Comparison of ENCODE assay signal across 27 mouse cellular contexts in genomic region chr9:122455301-122455700, GRCm38 (mm10).
DNase-seq lines count a peak whose midpoint lies in the region; ATAC-seq and TF ChIP-seq lines count a peak whose summit lies in the region.
"Had no signal": no experiment of that assay in that cellular context is flagged by ENCODE, and none has a peak within 500 bp of the region (broad histone marks: within the 10 kb centered on the region; RNA-seq: fewer than 3 reads in every experiment).

No protein-coding gene starts in this region.

- no peak overlapping the region for H3K9ac ChIP-seq in hindbrain, postnatal 0 days (replicated peaks; ENCODE audit: low read length)
- H3K9ac ChIP-seq in hindbrain, embryonic 14.5 days: no peak overlapping the region
- H3K9ac ChIP-seq: heart, embryonic 12.5 days; limb, embryonic 13.5 days; liver, embryonic 13.5 days; neural tube, embryonic 15.5 days; stomach, embryonic 15.5 days had no signal

- no peak overlapping the region for H3K4me3 ChIP-seq in hindbrain, postnatal 0 days (ENCODE audit: low read length)
- H3K4me3 ChIP-seq in hindbrain, embryonic 14.5 days (replicated peaks; ENCODE audit: low read length): no peak overlapping the region
- H3K4me3 ChIP-seq: forebrain, embryonic 10.5 days; heart, embryonic 12.5 days; hindbrain, embryonic 10.5 days; limb, embryonic 13.5 days; liver, embryonic 13.5 days; neural tube, embryonic 15.5 days; stomach, embryonic 15.5 days had no signal

- no peaks in the 10 kb centered on the region for H3K9me3 ChIP-seq in hindbrain, postnatal 0 days (ENCODE audit: low read length)
- H3K9me3 ChIP-seq in hindbrain, embryonic 14.5 days (ENCODE audit: control insufficient read depth, low read length): no peaks in the 10 kb centered on the region
- H3K9me3 ChIP-seq: forebrain, embryonic 10.5 days; heart, embryonic 12.5 days; hindbrain, embryonic 10.5 days; limb, embryonic 13.5 days; liver, embryonic 13.5 days; neural tube, embryonic 15.5 days; stomach, embryonic 15.5 days had no signal

- H3K36me3 ChIP-seq in hindbrain, postnatal 0 days (ENCODE audit: insufficient read depth, low read length): no peaks in the 10 kb centered on the region
- no peaks in the 10 kb centered on the region for H3K36me3 ChIP-seq in hindbrain, embryonic 14.5 days (replicated peaks; ENCODE audit: control insufficient read depth, insufficient read depth)
- H3K36me3 ChIP-seq: forebrain, embryonic 10.5 days; heart, embryonic 12.5 days; hindbrain, embryonic 10.5 days; limb, embryonic 13.5 days; liver, embryonic 13.5 days; neural tube, embryonic 15.5 days; stomach, embryonic 15.5 days had no signal

- no peaks in the 10 kb centered on the region for H3K27me3 ChIP-seq in hindbrain, postnatal 0 days (ENCODE audit: insufficient read depth, low read length)
- no peaks in the 10 kb centered on the region for H3K27me3 ChIP-seq in hindbrain, embryonic 14.5 days (ENCODE audit: control insufficient read depth, insufficient read depth, low read length)
- H3K27me3 ChIP-seq: heart, embryonic 12.5 days; limb, embryonic 13.5 days; liver, embryonic 13.5 days; neural tube, embryonic 15.5 days; stomach, embryonic 15.5 days had no signal

- no peak overlapping the region for H3K27ac ChIP-seq in hindbrain, postnatal 0 days
- H3K27ac ChIP-seq in hindbrain, embryonic 14.5 days: no peak overlapping the region
- H3K27ac ChIP-seq: forebrain, embryonic 10.5 days; hindbrain, embryonic 10.5 days; limb, embryonic 13.5 days; liver, embryonic 13.5 days; neural tube, embryonic 15.5 days; stomach, embryonic 15.5 days had no signal

- H3K4me2 ChIP-seq in hindbrain, postnatal 0 days (ENCODE audit: low read depth, low read length): no peak overlapping the region
- no peak overlapping the region for H3K4me2 ChIP-seq in hindbrain, embryonic 14.5 days (replicated peaks)
- H3K4me2 ChIP-seq: heart, embryonic 12.5 days; limb, embryonic 13.5 days; liver, embryonic 13.5 days; midbrain, embryonic 11.5 days; neural tube, embryonic 15.5 days; stomach, embryonic 15.5 days had no signal

- no peaks in the 10 kb centered on the region for H3K4me1 ChIP-seq in hindbrain, postnatal 0 days (ENCODE audit: insufficient read depth, low read length)
- H3K4me1 ChIP-seq in hindbrain, embryonic 14.5 days (replicated peaks; ENCODE audit: control insufficient read depth, insufficient read depth, low read length): no peaks in the 10 kb centered on the region
- H3K4me1 ChIP-seq: forebrain, embryonic 10.5 days; heart, embryonic 12.5 days; limb, embryonic 13.5 days; liver, embryonic 13.5 days; neural tube, embryonic 15.5 days; stomach, embryonic 15.5 days had no signal

- no peak for TF ChIP-seq CTCF in hindbrain, postnatal 0 days (IDR thresholded peaks at IDR 0.05; ENCODE audit: low read depth)

- WGBS in hindbrain, postnatal 0 days: 66% methylated on average over 8 of the region's 8 CpGs
- 65% methylated on average over 8 of the region's 8 CpGs for WGBS in hindbrain, embryonic 14.5 days

- peak; percentile 35; the same call in 1 of the 2 replicates for ATAC-seq in hindbrain, postnatal 0 days
- no peak for ATAC-seq in hindbrain, embryonic 14.5 days (ENCODE audit: low FRiP score)
- ATAC-seq: intestine, postnatal 0 days had no signal

- no peak for DNase-seq in hindbrain, postnatal 0 days (ENCODE audit: low spot score)
- DNase-seq in hindbrain, embryonic 14.5 days (ENCODE audit: low spot score): no peak
- DNase-seq in MN1 (ENCODE audit: low spot score): peak; percentile 80
- peak; percentile 28 to 40 for DNase-seq in frontal cortex, postnatal 14 days (ENCODE audit: low spot score in 2 of 2)
- peak; percentile 38 to 55 for DNase-seq in right cerebral cortex, postnatal 10 days (ENCODE audit: low spot score in 2 of 2)
- DNase-seq in kidney, adult 8-10 months: no peak
- no peak for DNase-seq in ovary, postnatal 10 days (ENCODE audit: low spot score)
- no peak for DNase-seq in embryo, embryonic 9.5 days (ENCODE audit: extremely low spot score)
- DNase-seq: adrenal gland, postnatal 25 days; cerebellum, adult 9-10 months; gastrocnemius, postnatal 10 days; heart, adult 18-20 months; heart, postnatal 10 days; kidney, postnatal 4 days; liver, embryonic 13.5 days; lung, adult 2 months; lung, postnatal 14 days; thymus, adult 2 months; thymus, postnatal 4 days had no signal

Comparison
In these comparisons a context has a peak if more than half of its experiments do, and no peak if none do; other contexts are left out.
1. DNase-seq: peak in MN1 (single experiment), frontal cortex, postnatal 14 days (2 of 2) and right cerebral cortex, postnatal 10 days (2 of 2); none in hindbrain, postnatal 0 days (single experiment), hindbrain, embryonic 14.5 days (single experiment), kidney, adult 8-10 months (0 of 2), ovary, postnatal 10 days (single experiment) and embryo, embryonic 9.5 days (single experiment).